Mouse (Mus musculus): ENCODE measurements at regions not wholly inside any gene's neighbourhood (a gene's known extent, or its start where the extent isn't known, plus 50 kb on each side); places are given as distances from the start of the nearest gene placed in this dataset.
"Not testable (repeated sequence)": the region's sequence is repeated elsewhere in the genome, so short reads cannot be mapped to it uniquely, and the experiment has no call there.

GRCm38 (mm10) chr12:113423736-113424597 lies 65.3 kb upstream of the Adam6b start:
- DNase-seq (ENCODE audit: low spot score), result no peak

GRCm38 (mm10) chr12:113424598-113425208 lies 64.6 kb upstream of the Adam6b start:
- not testable (repeated sequence) for DNase-seq (ENCODE audit: low spot score)

GRCm38 (mm10) chr12:113425209-113426070 lies 63.9 kb upstream of the Adam6b start:
- DNase-seq (ENCODE audit: low spot score), result no peak

- DNase-seq (ENCODE audit: low spot score), result no peak
Measured at GRCm38 (mm10) chr12:113426636-113427035, 62.7 kb upstream of the Adam6b start.

- DNase-seq (ENCODE audit: low spot score), result no peak
Measured at GRCm38 (mm10) chr12:113427339-113427738, 62.0 kb upstream of the Adam6b start.

GRCm38 (mm10) chr12:113428461-113428860 lies 60.9 kb upstream of the Adam6b start:
- no peak for DNase-seq (ENCODE audit: low spot score)

GRCm38 (mm10) chr12:113428901-113429300 lies 60.4 kb upstream of the Adam6b start:
- DNase-seq (ENCODE audit: low spot score), result no peak

- DNase-seq (ENCODE audit: low spot score), result no peak
Measured at GRCm38 (mm10) chr12:113430340-113430739, 59.0 kb upstream of the Adam6b start.
